Mouse (Mus musculus) hindbrain, embryonic 13.5 days (tissue): ENCODE data around the gene Castor2. TPM values are rescaled to one million over a fixed set of nuclear protein-coding genes. Genes with fewer than 3 reads are reported as not detected.

ENCODE experiments used
- ATAC-seq: fragments of 200-750 bp; cut with Nextera tagmentation; 2 replicates; pipeline ENCODE4 v1.8.0; 2017; ENCODE audit warnings: moderate TSS enrichment; ENCODE audit not compliant: low FRiP score
- H3K27ac ChIP-seq: fragments of 300-500 bp; sonication (generic); 2 replicates; pipeline ENCODE4 v1.5.1; 2015; ENCODE audit warnings: inconsistent platforms, mild to moderate bottlenecking, moderate library complexity
- H3K27me3 ChIP-seq: fragments of 300-500 bp; sonication (generic); 2 replicates; pipeline ENCODE4 v1.6.1; 2015; ENCODE audit warnings: mild to moderate bottlenecking, inconsistent platforms
- H3K36me3 ChIP-seq: fragments of 300-500 bp; sonication (generic); 2 replicates; pipeline ENCODE4 v1.6.1; 2015; ENCODE audit warnings: mild to moderate bottlenecking, inconsistent platforms
- H3K4me1 ChIP-seq: fragments of 300-500 bp; sonication (generic); replicated peaks from 2 replicates; pipeline ENCODE4 v1.6.1; 2015; ENCODE audit warnings: inconsistent platforms
- H3K4me2 ChIP-seq: fragments of 300-500 bp; sonication (generic); 2 replicates; pipeline ENCODE4 v1.6.1; 2015; ENCODE audit warnings: inconsistent platforms, mild to moderate bottlenecking, moderate library complexity
- H3K4me3 ChIP-seq: fragments of 300-500 bp; sonication (generic); 2 replicates; pipeline ENCODE4 v1.5.1; 2015; ENCODE audit warnings: mild to moderate bottlenecking, inconsistent platforms
- H3K9ac ChIP-seq: fragments of 300-500 bp; sonication (generic); 2 replicates; pipeline ENCODE4 v1.6.1; 2015; ENCODE audit warnings: mild to moderate bottlenecking, inconsistent platforms
- H3K9me3 ChIP-seq: fragments of 300-500 bp; sonication (generic); 2 replicates; pipeline ENCODE4 v1.6.1; 2016; ENCODE audit warnings: inconsistent platforms
- WGBS: fragments of 180-500 bp; shearing (Covaris S2); methylation state at CpG from one replicate; pipeline ENCODE4 v1.1.7; 2015; 5-methylcytosine and 5-hydroxymethylcytosine counted together
- polyA plus RNA-seq: library from polyadenylated mRNA; unstranded; fragments of >200 nt; fragmentation: Nextera tagmentation; extraction: Ambion mirVana; gene quantifications from 2 replicates; pipeline ENCODE4 v1.2.1, GENCODE M21; 2015

Castor2 gene
- polyA plus RNA-seq, 1 experiment from 2014 or later = 29.3 TPM

DNA sequence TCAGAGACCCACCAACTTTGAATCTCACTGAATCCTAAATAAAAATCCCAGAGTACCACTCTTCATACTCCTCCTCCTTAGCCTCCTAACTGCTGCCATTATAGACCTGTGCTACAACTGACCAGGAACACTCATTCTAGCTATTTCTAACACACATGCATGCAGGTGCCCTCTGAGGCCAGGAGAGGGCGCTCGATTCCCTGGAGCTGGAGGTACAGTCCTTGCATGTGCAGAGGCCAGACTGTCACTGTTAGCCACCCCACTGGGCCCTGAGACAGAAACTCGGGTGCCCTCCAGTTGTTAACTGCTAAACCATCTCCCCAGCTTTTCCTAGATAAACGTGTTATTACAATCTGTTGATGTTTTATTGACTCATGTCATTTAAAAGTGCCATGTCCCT is 73.7 kb downstream of the Castor2 start:
- Histone ChIP-seq H3K9me3 (no peaks in the 10 kb centered on the region), H3K4me1 (peaks cover 10% of the 10 kb centered on the region), H3K4me2 (no peak overlapping the region), H3K9ac (no peak overlapping the region), H3K27me3 (no peaks in the 10 kb centered on the region; the same call in 1 of the 2 replicates), H3K27ac (no peak overlapping the region), H3K4me3 (no peak overlapping the region), H3K36me3 (peaks cover 21% of the 10 kb centered on the region)
- 44% methylated on average over 4 of the region's 4 CpGs for whole genome bisulfite sequencing
- ATAC-seq = no peak

DNA sequence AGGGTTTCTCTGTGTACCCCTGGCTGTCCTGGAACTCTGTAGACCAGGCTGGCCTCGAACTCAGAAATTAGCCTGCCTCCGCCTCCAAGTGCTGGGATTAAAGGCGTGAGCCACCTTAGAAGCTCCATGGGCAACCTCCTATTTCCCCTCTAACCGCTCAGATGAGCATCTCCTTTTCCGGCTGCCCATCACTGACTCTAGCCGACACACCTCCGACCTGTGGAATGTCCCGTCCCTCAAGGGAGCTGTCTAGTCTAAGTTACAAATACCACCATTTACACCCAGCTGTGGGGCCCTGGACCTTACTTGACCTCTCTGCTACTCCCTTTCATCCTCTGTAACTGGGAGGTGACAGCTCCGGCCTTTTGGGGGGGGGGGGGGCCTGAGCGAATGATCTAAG is 76.2 kb downstream of the Castor2 start:
- no peak for ATAC-seq
- WGBS = 9% methylated on average over 10 of the region's 10 CpGs

DNA sequence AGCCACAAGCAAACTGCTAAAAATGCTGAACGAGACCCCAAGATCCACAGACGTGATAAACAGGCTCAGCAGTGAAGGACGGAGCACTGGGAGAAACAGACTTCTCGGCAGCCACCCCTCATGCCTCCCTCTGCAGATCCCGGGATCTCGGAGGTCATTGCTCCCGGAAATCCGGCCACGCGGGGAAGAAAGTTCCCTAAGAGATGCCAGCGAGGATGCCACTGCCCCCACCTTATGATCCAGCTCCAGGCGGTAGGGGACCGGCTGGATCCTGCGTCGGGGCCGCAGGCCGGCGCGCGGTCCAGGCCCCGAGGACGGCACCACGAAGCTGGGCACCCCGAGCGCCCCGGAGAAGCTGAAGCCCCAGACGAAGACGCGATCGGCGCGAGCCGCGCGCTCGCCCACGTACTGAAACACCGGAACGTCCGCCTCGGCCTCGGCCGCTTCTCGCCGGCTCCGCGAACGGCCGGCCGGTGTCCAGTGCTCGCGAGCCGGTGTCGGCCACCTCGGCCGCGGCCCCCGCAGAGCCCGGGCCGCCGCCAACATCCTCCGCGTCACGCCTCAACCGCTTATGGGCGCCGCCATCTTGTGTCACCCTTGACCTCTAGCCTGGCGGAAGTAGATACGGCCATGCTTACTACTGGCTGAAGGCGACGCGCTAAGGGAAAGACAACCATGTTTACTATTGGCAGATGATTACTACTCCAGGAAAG is 76.8 kb downstream of the Castor2 start, which contains the start of gene Rcc1l:
Rcc1l (minus strand) TSS at position 606 of the 713 bp plus-strand sequence.
- Histone ChIP-seq H3K4me2 (peak within 1 kb of the TSS; percentile 91), H3K4me3 (peak within 1 kb of the TSS; percentile 94), H3K27ac (peak within 1 kb of the TSS; percentile 84), H3K9ac (peak within 1 kb of the TSS; percentile 80), H3K4me1 (peaks cover 10% of the 10 kb centered on the region), H3K36me3 (peaks cover 7% of the 10 kb centered on the region; the same call in 1 of the 2 replicates), H3K27me3 (no peaks in the 10 kb centered on the region; the same call in 1 of the 2 replicates), H3K9me3 (no peaks in the 10 kb centered on the region)
- WGBS = under 1% methylated on average over 66 of the region's 72 CpGs
- ATAC-seq = peak; percentile 87

More for the DNA sequence above, 76.2 kb downstream of the Castor2 start:
- H3K9ac ChIP-seq = peak overlapping the region; percentile 80
- H3K4me3 ChIP-seq = peak overlapping the region; percentile 94
- peak overlapping the region; percentile 84 for H3K27ac ChIP-seq
- H3K27me3 ChIP-seq = no peaks in the 10 kb centered on the region; the same call in 1 of the 2 replicates
- peaks cover 10% of the 10 kb centered on the region for H3K4me1 ChIP-seq
- H3K4me2 ChIP-seq = peak overlapping the region; percentile 91
- no peaks in the 10 kb centered on the region for H3K9me3 ChIP-seq
- H3K36me3 ChIP-seq = peaks cover 13% of the 10 kb centered on the region; the same call in 1 of the 2 replicates

DNA sequence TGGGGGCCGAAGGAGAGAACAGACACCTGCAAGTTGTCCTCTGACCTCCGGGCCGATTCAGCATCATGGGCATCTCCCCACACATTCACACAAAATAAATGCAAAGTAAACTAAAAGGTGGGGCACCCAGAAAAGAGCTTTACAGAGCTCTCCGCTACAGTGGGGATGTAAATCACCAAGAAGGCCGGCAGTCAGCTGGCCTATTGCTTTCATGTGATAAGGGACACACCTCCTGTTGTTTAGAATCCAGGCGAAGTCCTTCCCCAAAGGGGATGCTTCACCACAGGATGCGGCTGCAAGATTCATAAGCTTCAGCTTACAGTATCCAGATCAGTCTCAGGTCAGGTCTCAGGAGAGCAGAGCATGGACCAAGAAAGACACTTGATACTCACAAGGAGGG is 79.0 kb downstream of the Castor2 start:
- ATAC-seq = no peak
- H3K9ac ChIP-seq = 0 out of 2 replicates have a peak overlapping the region, but pooled peaks have one; percentile 35
- H3K9me3 ChIP-seq = no peaks in the 10 kb centered on the region
- H3K4me1 ChIP-seq = peaks cover 26% of the 10 kb centered on the region
- WGBS = 76% methylated on average over 7 of the region's 7 CpGs
- no peaks in the 10 kb centered on the region; the same call in 1 of the 2 replicates for H3K27me3 ChIP-seq
- no peaks in the 10 kb centered on the region for H3K36me3 ChIP-seq
- no peak overlapping the region for H3K27ac ChIP-seq
- no peak overlapping the region for H3K4me2 ChIP-seq
- H3K4me3 ChIP-seq = no peak overlapping the region

DNA sequence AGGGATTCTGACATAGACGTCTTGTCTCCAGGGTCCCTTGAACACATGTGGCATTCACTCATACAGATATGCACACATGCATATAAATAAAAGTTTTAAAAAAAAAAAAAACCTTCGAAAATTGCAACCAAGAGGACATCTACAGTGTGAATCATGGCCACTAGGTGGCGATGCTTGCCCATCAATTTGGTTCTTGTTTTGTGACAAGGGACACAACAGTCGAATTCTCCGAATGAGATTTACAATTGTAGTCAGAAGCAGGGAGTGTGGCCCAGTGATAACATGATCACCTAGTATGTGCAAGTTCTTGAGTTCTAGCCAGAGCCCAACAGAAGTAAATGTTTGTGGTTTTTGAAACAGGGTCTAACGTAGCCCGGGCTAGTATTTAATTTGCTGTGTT is 80.4 kb downstream of the Castor2 start:
- WGBS = 28% methylated on average over 7 of the region's 7 CpGs
- ATAC-seq = no peak
- peaks cover 28% of the 10 kb centered on the region for H3K4me1 ChIP-seq

DNA sequence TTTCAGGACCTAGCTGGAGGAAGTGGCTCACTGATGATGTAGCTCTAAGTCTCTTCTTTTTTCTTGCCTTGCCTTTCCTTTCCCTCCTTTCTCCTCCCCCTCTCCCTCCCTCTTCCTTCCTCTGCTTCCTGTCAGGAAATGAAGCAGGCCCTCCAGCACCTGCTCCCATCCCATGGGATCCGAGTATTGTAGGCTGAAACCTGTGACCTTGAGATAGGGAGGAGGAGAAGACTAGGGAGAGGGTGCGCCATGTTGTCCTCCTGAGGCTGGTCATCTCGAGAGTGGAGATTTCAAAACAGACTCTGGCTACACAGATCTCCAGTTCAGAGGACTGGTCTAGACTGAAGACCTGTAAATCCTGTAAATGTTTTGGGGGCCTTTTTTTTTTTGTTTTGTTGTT is 82.7 kb downstream of the Castor2 start:
- Histone ChIP-seq H3K36me3 (no peaks in the 10 kb centered on the region), H3K27me3 (no peaks in the 10 kb centered on the region; the same call in 1 of the 2 replicates), H3K4me1 (peaks cover 23% of the 10 kb centered on the region), H3K4me2 (no peak overlapping the region; the same call in 1 of the 2 replicates), H3K27ac (no peak overlapping the region), H3K4me3 (no peak overlapping the region), H3K9me3 (no peaks in the 10 kb centered on the region), H3K9ac (peak overlapping the region; percentile 63)
- WGBS = 52% methylated on average over 3 of the region's 3 CpGs
- no peak for ATAC-seq

More for the DNA sequence above, 80.4 kb downstream of the Castor2 start:
- H3K4me2 ChIP-seq = no peak overlapping the region
- no peak overlapping the region for H3K27ac ChIP-seq
- H3K9me3 ChIP-seq = no peaks in the 10 kb centered on the region
- H3K4me3 ChIP-seq = no peak overlapping the region
- H3K27me3 ChIP-seq = no peaks in the 10 kb centered on the region; the same call in 1 of the 2 replicates
- H3K36me3 ChIP-seq = no peaks in the 10 kb centered on the region
- no peak overlapping the region for H3K9ac ChIP-seq

DNA sequence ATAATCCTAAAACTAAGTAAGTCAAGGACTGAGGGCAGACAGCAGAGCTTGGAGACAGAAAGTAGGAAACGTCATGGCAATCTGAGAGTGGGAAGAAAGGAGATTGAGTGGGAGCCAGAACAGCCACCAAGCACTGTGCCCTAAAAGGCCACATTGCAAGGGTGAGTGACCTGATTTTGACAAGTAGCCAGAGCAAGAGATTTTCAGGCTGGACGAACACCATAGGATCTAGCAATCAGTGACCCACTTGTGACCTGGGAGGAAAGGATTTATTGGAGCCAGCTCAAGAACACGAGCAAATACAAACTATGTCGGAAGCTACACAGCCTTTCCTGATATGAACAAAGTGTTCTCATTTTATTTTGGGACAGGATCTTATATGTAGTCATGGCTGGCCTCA is 83.2 kb downstream of the Castor2 start:
- Histone ChIP-seq H3K27me3 (no peaks in the 10 kb centered on the region; the same call in 1 of the 2 replicates), H3K36me3 (no peaks in the 10 kb centered on the region), H3K27ac (no peak overlapping the region), H3K4me2 (peak overlapping the region; percentile 89), H3K9me3 (no peaks in the 10 kb centered on the region), H3K9ac (peak overlapping the region; percentile 85), H3K4me3 (peak overlapping the region; percentile 68), H3K4me1 (peaks cover 23% of the 10 kb centered on the region)
- no peak for ATAC-seq
- 55% methylated on average over 4 of the region's 4 CpGs for WGBS

DNA sequence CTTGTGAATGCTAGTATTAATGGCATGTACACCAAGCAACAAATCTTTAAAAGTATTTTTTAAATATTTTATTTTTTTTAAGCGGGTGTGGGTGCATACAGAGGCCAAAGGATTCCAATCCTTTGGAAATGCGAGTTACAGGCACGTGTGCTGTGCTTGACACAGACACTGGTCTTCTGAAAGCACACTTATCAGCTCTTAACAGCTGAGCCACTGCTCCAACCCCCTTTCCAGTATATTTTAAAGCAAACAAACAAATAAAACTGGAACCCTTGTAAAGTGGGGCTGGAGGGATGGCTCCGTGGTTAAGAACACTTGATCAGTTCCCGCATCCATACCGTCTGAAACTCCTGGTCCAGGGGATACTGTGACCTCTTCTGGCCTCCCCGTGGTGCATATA is 83.7 kb downstream of the Castor2 start:
- peaks cover 23% of the 10 kb centered on the region for H3K4me1 ChIP-seq
- peak overlapping the region; percentile 85 for H3K9ac ChIP-seq
- peak overlapping the region; percentile 68 for H3K4me3 ChIP-seq
- WGBS = 55% methylated on average over 7 of the region's 7 CpGs
- peak overlapping the region; percentile 89 for H3K4me2 ChIP-seq
- H3K27ac ChIP-seq = peak overlapping the region; percentile 95; the same call in 1 of the 2 replicates
- H3K9me3 ChIP-seq = no peaks in the 10 kb centered on the region
- H3K36me3 ChIP-seq = no peaks in the 10 kb centered on the region
- H3K27me3 ChIP-seq = no peaks in the 10 kb centered on the region; the same call in 1 of the 2 replicates
- no peak for ATAC-seq

DNA sequence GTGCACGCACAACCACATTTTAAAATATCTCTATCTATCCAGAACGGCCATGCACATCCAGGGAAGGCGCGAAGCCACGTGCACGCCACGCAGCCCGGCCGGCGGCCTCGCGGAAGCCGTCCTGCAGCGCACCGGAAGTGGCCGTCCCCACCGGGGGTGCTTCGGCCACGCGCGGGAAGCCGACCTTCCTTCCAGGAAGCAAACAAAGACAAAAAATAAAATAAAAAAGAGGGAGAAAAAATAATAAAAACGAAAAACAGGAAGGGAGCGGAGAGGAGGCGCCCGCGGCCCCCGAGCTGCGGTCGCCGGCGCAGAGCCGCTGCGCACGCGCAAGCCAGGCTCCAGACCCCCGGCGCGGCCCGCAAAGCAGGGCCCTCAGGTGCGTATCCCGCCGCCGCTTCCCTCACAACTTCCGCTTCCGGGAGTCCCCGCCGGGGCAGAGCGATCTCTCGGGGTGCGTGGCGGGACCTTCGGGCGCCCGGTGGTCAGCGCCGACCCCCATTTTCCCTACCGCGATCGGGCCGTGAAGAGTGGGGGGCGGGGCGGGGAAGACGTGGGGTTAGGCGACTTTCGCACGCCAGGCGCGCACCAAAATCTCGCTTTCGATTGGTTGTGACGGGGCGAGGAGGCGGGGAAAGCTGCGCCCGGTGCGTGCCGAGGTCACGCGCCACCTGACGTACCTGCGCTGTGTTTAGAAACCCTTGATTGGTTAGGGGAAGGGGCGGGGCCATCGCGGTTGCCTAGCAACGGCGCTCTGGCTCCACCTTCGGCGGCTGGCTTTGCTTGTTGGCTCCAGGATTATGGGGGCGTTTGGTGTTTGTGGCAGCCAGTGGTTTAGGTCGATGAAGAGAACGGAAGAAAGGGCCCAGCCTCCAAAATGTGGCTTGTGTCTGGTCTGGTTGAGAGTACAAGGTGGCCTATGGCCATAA is 84.6 kb downstream of the Castor2 start, which contains the start of gene Gtf2ird2:
Gtf2ird2 (plus strand) TSS at position 140 of the 929 bp plus-strand sequence.
- H3K36me3 ChIP-seq = no peaks in the 10 kb centered on the region
- peaks cover 23% of the 10 kb centered on the region for H3K4me1 ChIP-seq
- H3K4me2 ChIP-seq = peak within 1 kb of the TSS; percentile 89
- peak within 1 kb of the TSS; percentile 68 for H3K4me3 ChIP-seq
- peak within 1 kb of the TSS; percentile 95 for H3K27ac ChIP-seq
- H3K9me3 ChIP-seq = no peaks in the 10 kb centered on the region
- peak within 1 kb of the TSS; percentile 85 for H3K9ac ChIP-seq
- WGBS = under 1% methylated on average over 92 of the region's 92 CpGs
- H3K27me3 ChIP-seq = no peaks in the 10 kb centered on the region
- ATAC-seq = peak; percentile 97

DNA sequence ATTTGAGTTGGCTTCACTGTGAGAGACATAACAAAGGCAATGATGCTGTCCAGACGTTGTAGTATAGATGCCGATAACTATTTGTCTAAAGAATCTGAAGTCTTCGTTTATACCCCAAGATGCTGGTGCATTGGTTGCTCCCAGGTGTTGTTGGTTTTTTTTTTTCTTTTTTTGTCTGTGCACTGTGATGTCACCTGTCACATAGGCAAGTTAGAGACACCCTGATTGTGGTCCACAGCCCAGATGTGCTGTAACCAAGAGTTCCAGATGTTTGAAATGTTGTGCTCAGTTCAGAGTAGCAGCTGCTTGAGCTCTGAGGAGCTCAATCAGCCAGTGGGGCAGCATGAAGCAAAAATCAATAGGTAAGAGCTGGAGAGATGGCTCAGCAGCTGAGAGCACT is 86.5 kb downstream of the Castor2 start:
- Histone ChIP-seq H3K9ac (no peak overlapping the region), H3K9me3 (no peaks in the 10 kb centered on the region), H3K4me2 (no peak overlapping the region), H3K4me3 (no peak overlapping the region), H3K27ac (no peak overlapping the region), H3K36me3 (no peaks in the 10 kb centered on the region), H3K4me1 (peaks cover 23% of the 10 kb centered on the region), H3K27me3 (no peaks in the 10 kb centered on the region)
- 87% methylated on average over 3 of the region's 3 CpGs for WGBS
- no peak for ATAC-seq

DNA sequence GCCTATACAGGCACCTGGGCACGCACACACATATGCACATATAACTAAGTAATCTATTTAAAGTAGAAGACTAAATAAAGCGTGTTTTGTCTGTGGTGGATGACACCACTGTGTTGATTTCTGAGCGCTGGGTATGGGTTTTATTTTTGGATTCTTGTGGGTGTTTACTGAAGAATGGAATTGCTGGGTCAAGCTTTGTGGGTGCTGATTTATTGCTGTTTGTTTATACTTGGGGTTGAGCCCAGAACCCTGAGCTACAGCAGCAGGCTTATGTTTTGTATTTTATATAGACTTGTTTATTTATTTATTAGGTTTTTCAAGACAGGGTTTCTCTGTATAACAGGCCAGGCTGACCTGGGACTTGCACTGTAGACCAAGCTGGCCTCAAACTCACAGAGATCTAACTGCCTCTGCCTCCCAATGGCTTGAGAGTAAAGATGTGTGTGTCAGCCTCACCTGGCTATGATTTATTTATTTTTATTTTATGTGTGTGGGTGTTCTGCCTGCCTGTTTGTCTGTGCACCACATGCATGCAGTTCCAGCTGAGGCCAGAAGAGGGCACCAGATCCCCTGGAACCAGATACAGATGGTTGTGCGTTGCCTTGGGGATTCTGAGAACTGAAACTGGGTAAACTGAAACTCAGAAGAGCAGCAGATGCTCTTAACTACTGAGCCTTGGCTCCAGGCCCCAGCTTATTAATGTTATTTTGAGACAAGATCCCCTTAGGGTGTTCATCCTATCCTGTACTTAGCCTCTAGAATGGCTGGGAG is 87.6 kb downstream of the Castor2 start:
- Histone ChIP-seq H3K4me1 (peaks cover 21% of the 10 kb centered on the region), H3K9me3 (no peaks in the 10 kb centered on the region), H3K9ac (0 out of 2 replicates have a peak overlapping the region, but pooled peaks have one; percentile 20), H3K27me3 (no peaks in the 10 kb centered on the region), H3K27ac (no peak overlapping the region), H3K4me3 (no peak overlapping the region), H3K36me3 (0 out of 2 replicates have a peak, but pooled peaks cover 4% of the 10 kb centered on the region), H3K4me2 (no peak overlapping the region)
- 80% methylated on average over 4 of the region's 4 CpGs for WGBS
- no peak for ATAC-seq
